Mouse (Mus musculus): ENCODE results near the gene Rapgef4. TPM values are rescaled to one million over a fixed set of nuclear protein-coding genes. Genes with fewer than 3 reads are reported as not detected.
A peak's percentile ranks its signal among the peaks of the same experiment; 100 is the strongest.

The Rapgef4 gene
- polyA plus RNA-seq, 1 experiment = 555 TPM

DNA sequence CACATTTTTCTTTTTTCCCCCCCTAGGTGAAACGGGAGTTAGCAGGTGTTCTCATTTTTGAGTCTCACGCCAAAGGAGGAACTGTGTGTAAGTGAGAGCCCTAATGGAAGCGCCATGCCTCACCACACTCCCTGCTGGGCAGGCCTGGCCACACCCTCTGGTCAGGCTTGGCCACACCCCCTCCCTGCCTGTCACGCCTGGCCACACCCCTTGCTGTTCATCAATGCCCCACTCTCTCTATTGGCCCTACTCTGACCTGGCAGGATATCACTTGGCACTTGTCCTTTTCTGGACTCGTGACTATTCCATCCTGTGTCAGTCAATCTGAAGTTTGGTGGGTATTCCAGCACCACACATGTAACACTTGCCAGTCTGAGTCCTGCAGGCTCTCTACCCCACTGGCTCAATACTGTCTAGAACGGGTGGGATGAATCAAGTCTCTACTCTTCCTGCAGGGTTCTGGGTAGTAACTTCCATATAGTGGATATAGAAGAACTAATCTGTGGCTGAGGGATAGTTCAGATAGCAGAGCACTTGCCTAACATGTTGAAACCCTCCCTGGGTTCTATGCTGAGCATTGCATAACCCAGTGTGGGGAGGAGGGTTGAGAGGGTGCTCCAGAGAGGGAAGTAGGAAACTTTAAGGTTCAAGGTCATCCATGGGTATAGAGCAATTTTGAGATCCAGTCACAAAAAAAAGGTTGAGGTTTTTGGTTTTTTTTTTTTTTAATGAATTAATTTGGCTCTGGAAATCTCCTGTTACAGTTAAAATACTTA is 215.3 kb downstream of the Rapgef4 start:
- TF ChIP-seq CTCF (IDR thresholded peaks at IDR 0.05; ENCODE audit: extremely low read depth, insufficient read depth, low read length) (no peak), POLR2A (IDR thresholded peaks at IDR 0.05; ENCODE audit: extremely low read depth, insufficient read depth, low read length) (no peak)
- Histone ChIP-seq H3K27ac (ENCODE audit: insufficient read depth, low read length) (no peak overlapping the region), H3K4me1 (ENCODE audit: control insufficient read depth, insufficient read depth, low read length) (no peaks in the 10 kb centered on the region; the same call in 1 of the 2 replicates), H3K4me3 (ENCODE audit: insufficient read depth, low read length) (no peak overlapping the region)

GRCm38 (mm10) chr2:72197026-72197425 is 216.0 kb downstream of the Rapgef4 start:
- Histone ChIP-seq H3K4me3 (ENCODE audit: insufficient read depth, low read length) (no peak overlapping the region), H3K4me1 (ENCODE audit: control insufficient read depth, insufficient read depth, low read length) (no peaks in the 10 kb centered on the region; the same call in 1 of the 2 replicates), H3K27ac (ENCODE audit: insufficient read depth, low read length) (no peak overlapping the region)
- TF ChIP-seq POLR2A (IDR thresholded peaks at IDR 0.05; ENCODE audit: extremely low read depth, insufficient read depth, low read length) = no peak

- Histone ChIP-seq H3K4me1 (ENCODE audit: control insufficient read depth, insufficient read depth, low read length) (no peaks in the 10 kb centered on the region; the same call in 1 of the 2 replicates), H3K4me3 (ENCODE audit: insufficient read depth, low read length) (no peak overlapping the region), H3K27ac (ENCODE audit: insufficient read depth, low read length) (no peak overlapping the region)
- TF ChIP-seq POLR2A (IDR thresholded peaks at IDR 0.05; ENCODE audit: extremely low read depth, insufficient read depth, low read length) (no peak), CTCF (IDR thresholded peaks at IDR 0.05; ENCODE audit: extremely low read depth, insufficient read depth, low read length) (no peak)
Measured at GRCm38 (mm10) chr2:72199451-72199850, 218.4 kb downstream of the Rapgef4 start.

DNA sequence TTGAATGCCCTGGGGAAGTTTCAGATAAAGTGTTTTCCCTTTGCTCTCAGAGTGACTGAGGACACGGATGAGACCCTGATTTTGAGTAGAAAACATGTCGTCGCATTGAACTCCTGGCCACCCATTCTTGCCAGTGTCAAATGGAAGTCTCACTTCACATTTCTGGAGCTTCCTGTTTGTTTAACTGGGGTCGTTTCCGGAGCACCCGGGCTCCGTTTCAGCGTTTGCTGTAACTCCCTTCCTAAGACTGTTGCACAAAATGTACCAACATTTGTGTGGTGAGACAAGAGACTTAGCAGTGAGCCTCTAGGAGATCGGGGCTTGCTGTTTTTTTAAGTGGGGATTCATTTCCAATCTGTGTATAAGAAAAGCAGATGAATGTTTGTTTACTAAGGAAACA is 220.5 kb downstream of the Rapgef4 start:
- Histone ChIP-seq H3K27ac (ENCODE audit: insufficient read depth, low read length) (no peak overlapping the region), H3K4me3 (ENCODE audit: insufficient read depth, low read length) (no peak overlapping the region), H3K4me1 (ENCODE audit: control insufficient read depth, insufficient read depth, low read length) (peaks cover 4% of the 10 kb centered on the region; the same call in 1 of the 2 replicates)
- no peak for TF ChIP-seq CTCF (IDR thresholded peaks at IDR 0.05; ENCODE audit: extremely low read depth, insufficient read depth, low read length)
- TF ChIP-seq POLR2A (IDR thresholded peaks at IDR 0.05; ENCODE audit: extremely low read depth, insufficient read depth, low read length) = no peak

GRCm38 (mm10) chr2:72202252-72202651 is 221.2 kb downstream of the Rapgef4 start:
- H3K4me1 ChIP-seq (ENCODE audit: control insufficient read depth, insufficient read depth, low read length) = peaks cover 4% of the 10 kb centered on the region; the same call in 1 of the 2 replicates
- TF ChIP-seq POLR2A (IDR thresholded peaks at IDR 0.05; ENCODE audit: extremely low read depth, insufficient read depth, low read length) (no peak), CTCF (IDR thresholded peaks at IDR 0.05; ENCODE audit: extremely low read depth, insufficient read depth, low read length) (no peak)
- H3K27ac ChIP-seq (ENCODE audit: insufficient read depth, low read length) = no peak overlapping the region
- H3K4me3 ChIP-seq (ENCODE audit: insufficient read depth, low read length) = no peak overlapping the region

DNA sequence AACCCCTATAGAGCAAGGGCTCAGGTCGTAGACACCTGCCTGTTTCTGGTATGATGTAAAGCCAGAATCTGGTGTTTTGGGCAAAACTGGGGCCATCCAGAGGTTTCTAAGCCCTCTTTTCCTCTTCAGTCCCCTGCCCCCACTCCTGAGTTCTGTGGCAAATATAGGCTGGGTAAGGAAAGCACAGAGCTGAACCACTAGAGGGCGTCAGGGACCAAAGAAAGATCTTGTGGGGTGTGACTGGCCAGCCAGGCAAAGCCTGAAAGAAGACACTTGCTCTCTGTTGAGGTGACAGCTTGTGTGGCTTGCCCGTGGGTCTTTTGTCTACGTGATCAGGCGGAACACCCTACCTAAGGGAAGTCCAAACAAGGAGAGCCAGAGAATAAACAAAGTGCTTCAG is 222.6 kb downstream of the Rapgef4 start:
- TF ChIP-seq POLR2A (IDR thresholded peaks at IDR 0.05; ENCODE audit: extremely low read depth, insufficient read depth, low read length) (no peak), CTCF (IDR thresholded peaks at IDR 0.05; ENCODE audit: extremely low read depth, insufficient read depth, low read length) (peak; percentile 84)
- no peak overlapping the region for H3K4me3 ChIP-seq (ENCODE audit: insufficient read depth, low read length)
- no peak overlapping the region for H3K27ac ChIP-seq (ENCODE audit: insufficient read depth, low read length)
- H3K4me1 ChIP-seq (ENCODE audit: control insufficient read depth, insufficient read depth, low read length) = peaks cover 6% of the 10 kb centered on the region; the same call in 1 of the 2 replicates

- Histone ChIP-seq H3K4me3 (ENCODE audit: insufficient read depth, low read length) (no peak overlapping the region), H3K27ac (ENCODE audit: insufficient read depth, low read length) (no peak overlapping the region), H3K4me1 (ENCODE audit: control insufficient read depth, insufficient read depth, low read length) (peaks cover 6% of the 10 kb centered on the region; the same call in 1 of the 2 replicates)
- TF ChIP-seq POLR2A (IDR thresholded peaks at IDR 0.05; ENCODE audit: extremely low read depth, insufficient read depth, low read length) = no peak
- no peak for TF ChIP-seq CTCF (IDR thresholded peaks at IDR 0.05; ENCODE audit: extremely low read depth, insufficient read depth, low read length)
Measured at GRCm38 (mm10) chr2:72205869-72206268, 224.8 kb downstream of the Rapgef4 start.

GRCm38 (mm10) chr2:72206530-72207248 is 225.6 kb downstream of the Rapgef4 start:
- TF ChIP-seq CTCF (IDR thresholded peaks at IDR 0.05; ENCODE audit: extremely low read depth, insufficient read depth, low read length) = no peak
- TF ChIP-seq POLR2A (IDR thresholded peaks at IDR 0.05; ENCODE audit: extremely low read depth, insufficient read depth, low read length) = no peak
- Histone ChIP-seq H3K4me1 (ENCODE audit: control insufficient read depth, insufficient read depth, low read length) (peaks cover 6% of the 10 kb centered on the region; the same call in 1 of the 2 replicates), H3K27ac (ENCODE audit: insufficient read depth, low read length) (no peak overlapping the region), H3K4me3 (ENCODE audit: insufficient read depth, low read length) (no peak overlapping the region)

DNA sequence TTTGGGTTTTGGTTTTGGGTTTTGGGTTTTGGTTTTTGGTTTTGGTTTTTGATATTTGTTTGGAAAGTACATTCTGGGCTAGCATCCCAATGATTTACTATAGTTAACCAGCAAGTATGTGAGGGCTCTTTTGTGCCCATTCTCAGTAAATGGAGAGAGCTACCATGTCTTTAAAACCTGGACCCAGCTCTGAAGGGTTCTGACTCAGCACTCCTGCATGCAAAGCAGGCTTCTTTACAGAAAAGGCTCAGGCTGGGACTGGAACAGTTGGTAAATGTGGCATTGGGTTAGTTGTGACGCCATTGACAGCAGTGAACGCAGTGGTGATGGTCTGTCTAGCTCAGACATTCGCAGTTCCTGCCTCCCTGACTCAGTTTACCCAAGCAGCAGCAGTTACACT is 236.3 kb downstream of the Rapgef4 start:
- H3K4me3 ChIP-seq (ENCODE audit: insufficient read depth, low read length) = no peak overlapping the region
- TF ChIP-seq CTCF (IDR thresholded peaks at IDR 0.05; ENCODE audit: extremely low read depth, insufficient read depth, low read length) = no peak
- no peak for TF ChIP-seq POLR2A (IDR thresholded peaks at IDR 0.05; ENCODE audit: extremely low read depth, insufficient read depth, low read length)
- H3K27ac ChIP-seq (ENCODE audit: insufficient read depth, low read length) = no peak overlapping the region
- no peaks in the 10 kb centered on the region for H3K4me1 ChIP-seq (ENCODE audit: control insufficient read depth, insufficient read depth, low read length)
